Mouse (Mus musculus): Measurements from ENCODE around the gene Fzd2. TPM values are rescaled to one million over a fixed set of nuclear protein-coding genes. Genes with fewer than 3 reads are reported as not detected.

The Fzd2 gene
- total RNA-seq, 2 experiments from 2014 or later, result 8.0 to 12.5 TPM

Other genes starting within 250 kb of the Fzd2 start
- gene Slc4a1, start 238.2 kb upstream of the Fzd2 start, total RNA-seq (2021), result 10 to 100 TPM in 1 of 2 experiments, 1 to 10 TPM in 1; 2.1 to 10.7 TPM
- 1 to 10 TPM in 1 of 2 experiments, under 1 TPM in 1; 0.87 to 1.9 TPM for gene Rundc3a, start 211.0 kb upstream of the Fzd2 start, total RNA-seq (2021)
- gene Slc25a39, start 196.4 kb upstream of the Fzd2 start, total RNA-seq (2021), result 10 to 100 TPM; 51.7 to 53.5 TPM
- 10 to 100 TPM; 81.6 to 93.6 TPM for gene Grn, start 174.1 kb upstream of the Fzd2 start, total RNA-seq (2021)
- gene Fam171a2, start 156.7 kb upstream of the Fzd2 start, total RNA-seq (2021), result 10 to 100 TPM; 11.7 to 12.3 TPM
- 1 to 10 TPM; 1.9 to 3.7 TPM for gene Itga2b, start 134.3 kb upstream of the Fzd2 start, total RNA-seq (2021)
- 10 to 100 TPM; 28.9 to 33.9 TPM for gene Gpatch8, start 48.0 kb upstream of the Fzd2 start, total RNA-seq (2021)
- gene Gm11627, start 24.9 kb upstream of the Fzd2 start, total RNA-seq (2021), result 1 to 10 TPM in 1 of 2 experiments, under 1 TPM in 1; 0.50 to 1.0 TPM
- not detected for gene Meioc, start 59.3 kb downstream of the Fzd2 start, total RNA-seq (2021)
- gene Ccdc43, start 93.4 kb downstream of the Fzd2 start, total RNA-seq (2021), result 10 to 100 TPM; 81.8 to 88.6 TPM
- gene Adam11, start 157.0 kb downstream of the Fzd2 start, total RNA-seq (2021), result 1 to 10 TPM; 2.2 to 3.0 TPM
- gene Gjc1, start 215.3 kb downstream of the Fzd2 start, total RNA-seq (2021), result 10 to 100 TPM; 23.7 to 27.6 TPM
- 1 to 10 TPM; 2.8 to 4.2 TPM for gene Higd1b, start 231.5 kb downstream of the Fzd2 start, total RNA-seq (2021)

Measured in gastrocnemius, postnatal 10 days (tissue).